Mouse (Mus musculus) embryonic fibroblast, embryonic 13.5 days (primary cell): ENCODE measurements around the gene Arhgap24.

Experiments used
- CTCF ChIP-seq: IDR thresholded peaks from 2 replicates; pipeline ENCODE4 v1.5.1; 2011; ENCODE audit warnings: mild to moderate bottlenecking, control low read depth, low read length, moderate library complexity, borderline replicate concordance; ENCODE audit not compliant: insufficient read depth
- POLR2A ChIP-seq: IDR thresholded peaks from 2 replicates; pipeline ENCODE4 v1.6.1; 2011; ENCODE audit warnings: low read depth, mild to moderate bottlenecking, control low read depth, low read length, moderate library complexity

- no peak for TF ChIP-seq CTCF
- TF ChIP-seq POLR2A, result no peak
Measured at GRCm38 (mm10) chr5:102697784-102698183, 216.6 kb downstream of the Arhgap24 start.
